Mouse (Mus musculus): ENCODE results near the gene Perm1.
A peak's percentile ranks its signal among the peaks of the same experiment; 100 is the strongest.

Gene Perm1

GRCm38 (mm10) chr4:156249567-156249966 lies 33.9 kb downstream of the Perm1 start:
- DNase-seq (ENCODE audit: low spot score), result no peak

GRCm38 (mm10) chr4:156251081-156251480 lies 35.4 kb downstream of the Perm1 start:
- peak; percentile 53 for DNase-seq (ENCODE audit: low spot score)

GRCm38 (mm10) chr4:156252140-156252539 lies 36.5 kb downstream of the Perm1 start:
- no peak for DNase-seq (ENCODE audit: low spot score)

GRCm38 (mm10) chr4:156252619-156253018 lies 37.0 kb downstream of the Perm1 start:
- DNase-seq (ENCODE audit: low spot score), result no peak

GRCm38 (mm10) chr4:156253043-156253442 lies 37.4 kb downstream of the Perm1 start:
- DNase-seq (ENCODE audit: low spot score), result no peak

- no peak for DNase-seq (ENCODE audit: low spot score)
Measured at GRCm38 (mm10) chr4:156254361-156255077, 38.9 kb downstream of the Perm1 start.

GRCm38 (mm10) chr4:156255078-156255839 lies 39.6 kb downstream of the Perm1 start, which contains the start of gene Samd11:
Gene Samd11 (minus strand): TSS chr4:156255657.
- DNase-seq (ENCODE audit: low spot score), result peak; percentile 45
